In the genomic region with DNA sequence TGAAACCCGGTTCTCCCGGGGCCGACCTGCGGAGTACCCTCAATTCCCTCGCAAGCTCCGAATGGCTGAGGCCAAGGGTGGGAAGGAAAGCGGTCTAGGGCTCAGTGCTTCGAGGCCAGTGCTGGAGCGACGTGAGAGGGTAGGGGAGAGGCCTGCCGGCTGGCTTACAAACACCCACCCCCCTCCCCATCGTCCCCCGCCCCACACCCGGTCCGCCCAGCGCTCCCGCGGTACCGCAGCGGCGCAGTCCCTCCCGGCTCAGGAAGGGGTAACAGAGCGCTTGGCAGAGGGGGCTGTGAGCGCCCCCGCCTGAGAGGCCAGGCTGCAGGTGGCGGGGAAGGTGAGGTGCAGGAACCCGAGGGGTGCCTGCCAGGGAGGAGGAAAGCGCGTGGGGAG, we compare ENCODE assay signal across 9 mouse cellular contexts. TPM values are rescaled to one million over a fixed set of nuclear protein-coding genes. Genes with fewer than 3 reads are reported as not detected.
DNase-seq lines count a peak whose midpoint lies in the region; ATAC-seq and TF ChIP-seq lines count a peak whose summit lies in the region.
"Had no signal": no experiment of that assay in that cellular context is flagged by ENCODE, and none has a peak within 500 bp of the region (broad histone marks: within the 10 kb centered on the region; RNA-seq: fewer than 3 reads in every experiment).

Gene Dmrt3 (plus strand): TSS at position 287 of the 396 bp plus-strand sequence.

- under 1% methylated on average over 25 of the region's 29 CpGs for whole genome bisulfite sequencing in embryonic facial prominence, embryonic 13.5 days
- under 1% methylated on average over 28 of the region's 29 CpGs for WGBS in limb, embryonic 10.5 days

- H3K4me3 ChIP-seq in layer of hippocampus, adult 2 months: peak within 1 kb of the TSS; percentile 42
- peak within 1 kb of the TSS; percentile 45 for H3K4me3 ChIP-seq in embryonic facial prominence, embryonic 13.5 days
- H3K4me3 ChIP-seq in limb, embryonic 10.5 days: peak within 1 kb of the TSS; percentile 56

- TF ChIP-seq CTCF in layer of hippocampus, adult 2 months (conservative IDR thresholded peaks at IDR 0.05): no peak

- no peak within 1 kb of the TSS for H3K27ac ChIP-seq in layer of hippocampus, adult 2 months
- H3K27ac ChIP-seq in embryonic facial prominence, embryonic 13.5 days: peak within 1 kb of the TSS; percentile 66
- H3K27ac ChIP-seq in limb, embryonic 10.5 days: peak within 1 kb of the TSS; percentile 51

- peak within 1 kb of the TSS; percentile 64 for H3K4me2 ChIP-seq in embryonic facial prominence, embryonic 13.5 days

- DNase-seq in layer of hippocampus, adult 2 months (ENCODE audit: low spot score in 2 of 2): no peak
- DNase-seq in layer of hippocampus, postnatal 36 days: no peak
- peak; percentile 66 for DNase-seq in limb, embryonic 10.5 days (ENCODE audit: low spot score)
- DNase-seq in retina, embryonic 14.5 days (ENCODE audit: low spot score): peak; percentile 53
- no peak for DNase-seq in T-cell, adult 2 months (ENCODE audit: low spot score)
- DNase-seq in right cerebral cortex, postnatal 4 days: no peak
- DNase-seq: left cerebral cortex, postnatal 4 days had no signal

- H3K9me3 ChIP-seq in embryonic facial prominence, embryonic 13.5 days: no peaks in the 10 kb centered on the region
- no peaks in the 10 kb centered on the region for H3K9me3 ChIP-seq in limb, embryonic 10.5 days (replicated peaks)

- peaks cover 100% of the 10 kb centered on the region for H3K27me3 ChIP-seq in embryonic facial prominence, embryonic 13.5 days
- peaks cover 100% of the 10 kb centered on the region for H3K27me3 ChIP-seq in limb, embryonic 10.5 days (ENCODE audit: low read depth, poor library complexity, severe bottlenecking)

- H3K36me3 ChIP-seq in embryonic facial prominence, embryonic 13.5 days: no peaks in the 10 kb centered on the region
- H3K36me3 ChIP-seq in limb, embryonic 10.5 days: no peaks in the 10 kb centered on the region

- H3K4me1 ChIP-seq in embryonic facial prominence, embryonic 13.5 days: peaks cover 25% of the 10 kb centered on the region
- peaks cover 93% of the 10 kb centered on the region for H3K4me1 ChIP-seq in limb, embryonic 10.5 days

- peak within 1 kb of the TSS; percentile 66 for H3K9ac ChIP-seq in embryonic facial prominence, embryonic 13.5 days

- 0 out of 2 replicates have a peak, but pooled peaks have one; percentile 27 for ATAC-seq in embryonic facial prominence, embryonic 13.5 days (ENCODE audit: insufficient number of reproducible peaks, insufficient read depth, low FRiP score, low TSS enrichment, low read depth)
- ATAC-seq in megakaryocyte-erythroid progenitor cell, adult 5-6 weeks (replicated peaks; ENCODE audit: low FRiP score, low TSS enrichment, poor library complexity, severe bottlenecking): no peak

RNA-seq across cellular contexts. Expression of gene Dmrt3, which starts in this region (rescaled TPM):
- total RNA-seq in layer of hippocampus, adult 2 months (2021): 1 to 10 TPM in 1 of 2 experiments, under 1 TPM in 1; 0.79 to 1.8 TPM
- under 1 TPM; 0.65 to 0.86 TPM for total RNA-seq in layer of hippocampus, postnatal 36 days (2021)
- 1.8 and 2.6 TPM in 2 replicates for polyA plus RNA-seq in embryonic facial prominence, embryonic 13.5 days (2015; fragmentation: Nextera tagmentation; extraction: Ambion mirVana)
- polyA plus RNA-seq in limb, embryonic 10.5 days (2016; fragmentation: Nextera tagmentation; extraction: Ambion mirVana): 0.10 and 0.26 TPM in 2 replicates
- total RNA-seq in megakaryocyte-erythroid progenitor cell, adult 5-6 weeks (2014; fragmentation: Nextera tagmentation): not detected in 2 replicates
- total RNA-seq in megakaryocyte-erythroid progenitor cell, adult 5-6 weeks (2017): not detected in 2 replicates

Comparison
In these comparisons a context has a peak if more than half of its experiments do, and no peak if none do; other contexts are left out.
1. Peak in DNase-seq, H3K4me3 ChIP-seq and H3K27ac ChIP-seq in limb, embryonic 10.5 days; RNA of the gene not detected or under 1 TPM.